Mouse (Mus musculus): ENCODE measurements at regions not wholly inside any gene's neighbourhood (a gene's known extent, or its start where the extent isn't known, plus 50 kb on each side); places are given as distances from the start of the nearest gene placed in this dataset.

- no peak for DNase-seq (ENCODE audit: low spot score in 2 of 2)
Measured at GRCm38 (mm10) chr5:64461592-64461991, 305.5 kb downstream of the Tbc1d1 start.

- no peak for DNase-seq (ENCODE audit: low spot score in 2 of 2)
Measured at GRCm38 (mm10) chr5:64462411-64462810, 306.3 kb downstream of the Tbc1d1 start.

GRCm38 (mm10) chr5:64463570-64463969, 307.5 kb downstream of the Tbc1d1 start:
- DNase-seq (ENCODE audit: low spot score in 2 of 2) = no peak

GRCm38 (mm10) chr5:64466320-64466719, 310.2 kb downstream of the Tbc1d1 start:
- DNase-seq (ENCODE audit: low spot score in 2 of 2) = no peak

GRCm38 (mm10) chr5:64467856-64468255, 311.8 kb downstream of the Tbc1d1 start:
- no peak for DNase-seq (ENCODE audit: low spot score in 2 of 2)

GRCm38 (mm10) chr5:64468307-64468706, 312.2 kb downstream of the Tbc1d1 start:
- no peak for DNase-seq (ENCODE audit: low spot score in 2 of 2)

GRCm38 (mm10) chr5:64472008-64472407, 315.9 kb downstream of the Tbc1d1 start:
- no peak for DNase-seq (ENCODE audit: low spot score in 2 of 2)

- DNase-seq (ENCODE audit: low spot score in 2 of 2) = no peak
Measured at GRCm38 (mm10) chr5:64472415-64472814, 316.3 kb downstream of the Tbc1d1 start.

- no peak for DNase-seq (ENCODE audit: low spot score in 2 of 2)
Measured at GRCm38 (mm10) chr5:64474868-64475267, 318.8 kb downstream of the Tbc1d1 start.

- no peak for DNase-seq (ENCODE audit: low spot score in 2 of 2)
Measured at GRCm38 (mm10) chr5:64475736-64476519, 319.8 kb downstream of the Tbc1d1 start.

GRCm38 (mm10) chr5:64476641-64477369, 320.7 kb downstream of the Tbc1d1 start:
- peak in 1 of 2 experiments; percentile 19 for DNase-seq (ENCODE audit: low spot score in 2 of 2)

GRCm38 (mm10) chr5:64478143-64478542, 322.0 kb downstream of the Tbc1d1 start:
- no peak for DNase-seq (ENCODE audit: low spot score in 2 of 2)

- no peak for DNase-seq (ENCODE audit: low spot score in 2 of 2)
Measured at GRCm38 (mm10) chr5:64478599-64479214, 322.6 kb downstream of the Tbc1d1 start.

- peak; percentile 31 to 33 for DNase-seq (ENCODE audit: low spot score in 2 of 2)
Measured at GRCm38 (mm10) chr5:64479315-64479714, 323.2 kb downstream of the Tbc1d1 start.

- DNase-seq (ENCODE audit: low spot score in 2 of 2) = no peak
Measured at GRCm38 (mm10) chr5:64485043-64485442, 318.1 kb upstream of the Klf3 start.

GRCm38 (mm10) chr5:64485856-64486255, 317.3 kb upstream of the Klf3 start:
- no peak for DNase-seq (ENCODE audit: low spot score in 2 of 2)

GRCm38 (mm10) chr5:64486761-64487160, 316.4 kb upstream of the Klf3 start:
- no peak for DNase-seq (ENCODE audit: low spot score in 2 of 2)

- DNase-seq (ENCODE audit: low spot score in 2 of 2) = no peak
Measured at GRCm38 (mm10) chr5:64487698-64488398, 315.3 kb upstream of the Klf3 start.

GRCm38 (mm10) chr5:64489656-64490444, 313.3 kb upstream of the Klf3 start:
- no peak for DNase-seq (ENCODE audit: low spot score in 2 of 2)

- DNase-seq (ENCODE audit: low spot score in 2 of 2) = no peak
Measured at GRCm38 (mm10) chr5:64490445-64490950, 312.7 kb upstream of the Klf3 start.

- DNase-seq (ENCODE audit: low spot score in 2 of 2) = no peak
Measured at GRCm38 (mm10) chr5:64494429-64494828, 308.8 kb upstream of the Klf3 start.
